Mouse (Mus musculus) gastrocnemius, postnatal 36 days (tissue): ENCODE data around the gene Lamb3. TPM values are rescaled to one million over a fixed set of nuclear protein-coding genes. Genes with fewer than 3 reads are reported as not detected.
"Not testable (repeated sequence)": the region's sequence is repeated elsewhere in the genome, so short reads cannot be mapped to it uniquely, and the experiment has no call there.

Experiments
- DNase-seq, 2 experiments: peaks; one replicate each; pipeline ENCODE4 v3.0.0; 2022
- intact Hi-C: fragments of 180-260 bp; cut with DNase I; formaldehyde crosslinking; loops from one replicate; pipeline ENCODE4 v1.15.1; 2025
- total RNA-seq, 2 experiments: library from RNA; stranded (reverse); gene quantifications; 2 replicates each; pipeline ENCODE4 v1.2.3; 2021

The Lamb3 gene
- total RNA-seq, 2 experiments from 2014 or later, result 1.9 to 2.6 TPM

DNA sequence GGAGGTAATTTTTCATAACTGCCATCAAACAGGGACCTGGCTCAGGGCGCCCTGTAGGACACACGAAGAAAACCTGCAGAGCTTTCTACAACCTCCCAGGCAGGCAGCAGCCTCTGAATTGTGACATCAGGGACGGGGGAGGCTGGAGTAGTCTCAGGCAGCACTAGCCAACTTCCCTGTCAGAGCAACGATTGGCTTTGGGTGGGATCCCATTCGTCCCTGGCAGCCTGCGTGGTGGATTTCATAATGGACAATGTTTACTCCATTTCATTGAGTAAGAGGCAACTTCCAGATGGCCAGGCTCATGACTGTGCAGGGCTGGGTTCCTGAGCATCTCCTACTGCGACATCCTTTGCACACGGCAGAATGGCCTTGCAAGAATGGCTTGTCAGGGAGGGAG is 34.7 kb downstream of the Lamb3 start:
- peak; percentile 86 for DNase-seq
- intact Hi-C loops, result no loop called here

DNA sequence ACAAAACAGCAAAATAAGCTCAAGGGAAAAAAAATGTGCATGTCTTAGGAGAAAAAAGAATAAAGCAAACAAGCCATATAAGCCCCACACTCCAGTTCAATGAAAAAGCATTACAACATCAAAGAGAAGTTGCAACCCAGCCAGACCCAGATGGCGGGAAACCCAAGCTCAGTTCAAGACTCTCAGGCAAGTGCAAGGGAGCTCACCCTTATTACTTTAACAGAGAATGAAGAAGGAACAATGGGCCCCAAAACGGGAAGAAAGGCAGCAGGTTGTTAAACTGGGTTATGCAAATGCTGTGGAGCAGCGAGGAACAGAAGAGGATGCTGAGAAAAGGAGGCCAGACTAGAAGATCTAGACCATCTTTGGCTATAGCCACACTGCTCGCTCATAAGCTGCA is 35.4 kb downstream of the Lamb3 start:
- DNase-seq, result peak in 1 of 2 experiments; percentile 26
- intact Hi-C loops, result no loop called here

DNA sequence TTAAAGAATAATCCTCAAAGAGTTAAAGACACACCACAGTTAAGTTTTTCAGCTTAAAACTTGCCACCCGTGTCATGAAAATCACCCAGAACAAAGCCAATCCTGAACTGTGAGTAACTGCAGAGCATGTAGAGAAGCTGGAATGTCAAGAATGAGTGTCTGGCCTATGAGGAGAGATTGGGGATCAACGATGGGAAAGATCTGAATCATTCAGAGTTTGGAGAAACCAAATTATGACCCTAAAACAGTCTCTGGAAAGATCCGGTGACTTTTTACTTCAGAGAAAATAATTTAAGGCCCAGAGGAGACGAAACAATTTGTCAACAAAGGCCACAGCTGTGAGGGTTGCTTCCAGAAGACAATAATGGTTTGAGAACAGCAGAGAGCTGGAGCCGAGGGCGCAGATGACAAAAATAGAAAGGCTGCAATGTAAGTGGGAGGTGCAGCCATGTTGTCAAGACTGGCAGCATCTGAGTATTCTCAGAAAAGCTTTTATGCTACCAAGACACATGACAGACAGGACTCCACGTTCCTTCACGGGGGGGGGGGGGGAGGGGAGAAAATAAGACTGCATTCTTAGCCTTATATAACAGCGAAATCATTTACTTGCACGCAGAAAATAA is 36.2 kb downstream of the Lamb3 start:
- intact Hi-C loops, result no loop called here

DNA sequence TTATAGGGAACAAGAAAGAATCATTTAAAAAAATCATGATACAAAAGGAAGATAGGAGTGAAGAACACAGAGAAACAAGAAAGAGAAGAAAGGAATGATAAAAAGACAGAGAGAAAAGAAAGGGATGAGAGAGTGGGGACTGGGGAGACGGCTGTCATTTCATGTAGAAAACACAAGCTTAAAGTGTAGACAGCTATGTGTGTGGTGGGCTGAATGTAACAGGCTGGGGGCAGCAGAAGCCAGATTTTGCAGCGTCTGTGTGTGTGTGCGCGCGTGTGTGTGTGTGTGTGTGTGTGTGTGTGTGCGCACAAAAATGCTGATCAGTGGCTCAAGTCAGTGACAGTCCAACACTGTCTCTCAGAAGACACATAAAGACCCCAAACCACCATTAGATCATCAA is 36.7 kb downstream of the Lamb3 start:
- DNase-seq, result no peak
- intact Hi-C loops, result no loop called here

More for the DNA sequence above, 36.2 kb downstream of the Lamb3 start:
- DNase-seq, result no peak

DNA sequence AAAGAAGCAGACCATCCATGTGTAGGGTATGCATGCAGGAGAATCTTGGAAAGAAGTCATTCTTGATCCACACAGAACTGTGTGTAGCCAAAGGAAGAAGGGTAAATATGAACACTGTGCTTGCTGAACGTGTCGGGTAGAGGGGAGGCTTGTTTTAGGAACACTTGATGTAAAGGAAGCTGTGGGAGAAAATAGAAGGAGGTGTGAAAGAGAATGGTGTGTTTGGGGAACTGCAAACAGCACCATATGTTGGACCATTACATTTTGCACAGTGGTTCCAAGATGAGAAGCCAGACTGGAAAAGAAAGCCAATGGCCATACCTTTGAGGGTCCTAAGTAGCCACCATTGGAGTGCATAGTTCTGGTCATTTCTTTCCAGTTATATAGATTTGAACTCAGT is 42.5 kb downstream of the Lamb3 start:
- intact Hi-C loops, result no loop called here
- no peak for DNase-seq

DNA sequence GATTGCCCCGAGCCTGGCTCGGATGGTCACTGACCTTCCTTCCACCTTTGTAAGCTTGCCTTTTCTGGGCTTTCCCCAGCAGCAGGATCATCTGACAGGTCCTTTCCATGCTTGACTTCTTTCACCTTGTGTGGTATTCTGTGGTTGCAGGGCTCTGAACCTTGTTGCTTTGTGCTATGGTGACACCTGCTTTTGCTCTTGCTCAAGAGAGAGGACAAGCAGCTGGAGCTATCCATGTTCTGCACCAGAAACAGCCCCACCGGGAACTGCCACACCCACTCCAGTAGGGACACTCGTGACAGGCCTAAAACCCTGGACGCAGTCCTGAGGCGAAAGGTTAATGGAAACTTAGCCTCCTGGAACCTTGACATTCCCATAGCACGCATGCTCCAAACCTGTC is 43.9 kb downstream of the Lamb3 start:
- intact Hi-C loops, result no loop called here
- DNase-seq, result no peak

DNA sequence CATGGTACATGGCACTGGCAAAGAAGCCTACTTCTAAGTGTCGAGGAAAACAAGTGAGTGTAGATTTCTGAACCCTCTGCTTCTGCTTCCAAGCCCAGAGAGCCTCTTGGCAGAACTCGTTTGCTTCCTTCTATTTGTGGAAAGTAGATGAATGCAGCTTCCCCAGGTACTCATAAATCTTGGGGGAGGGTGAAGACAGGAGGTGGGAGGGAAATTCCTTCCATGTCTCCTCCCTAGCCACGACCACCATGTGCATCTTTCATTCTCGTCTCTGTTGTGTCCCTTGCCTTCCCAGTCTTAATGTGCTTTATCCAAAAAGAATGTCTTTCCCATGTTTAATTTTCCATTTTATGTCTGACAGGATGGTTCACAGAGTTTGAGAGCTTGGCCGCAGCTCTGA is 45.1 kb downstream of the Lamb3 start:
- DNase-seq, result no peak
- intact Hi-C loops, result no loop called here

DNA sequence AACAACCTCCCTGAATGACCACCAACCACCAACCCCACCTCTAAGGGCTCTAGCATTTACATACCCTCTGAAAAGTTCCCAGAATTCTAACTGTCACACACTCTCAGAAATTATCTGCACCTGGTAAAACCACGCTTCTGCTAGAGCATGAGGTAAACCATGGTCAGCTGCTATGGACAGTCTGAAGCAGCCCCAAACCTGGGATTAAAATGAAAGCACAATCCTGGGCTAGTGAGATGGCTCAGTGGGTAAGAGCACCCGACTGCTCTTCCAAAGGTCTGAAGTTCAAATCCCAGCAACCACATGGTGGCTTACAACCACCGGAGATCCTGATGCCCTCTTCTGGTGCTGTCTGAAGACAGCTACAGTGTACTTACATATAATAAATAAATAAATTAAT is 46.4 kb downstream of the Lamb3 start:
- intact Hi-C loops, DNase-seq: not testable (repeated sequence)

DNA sequence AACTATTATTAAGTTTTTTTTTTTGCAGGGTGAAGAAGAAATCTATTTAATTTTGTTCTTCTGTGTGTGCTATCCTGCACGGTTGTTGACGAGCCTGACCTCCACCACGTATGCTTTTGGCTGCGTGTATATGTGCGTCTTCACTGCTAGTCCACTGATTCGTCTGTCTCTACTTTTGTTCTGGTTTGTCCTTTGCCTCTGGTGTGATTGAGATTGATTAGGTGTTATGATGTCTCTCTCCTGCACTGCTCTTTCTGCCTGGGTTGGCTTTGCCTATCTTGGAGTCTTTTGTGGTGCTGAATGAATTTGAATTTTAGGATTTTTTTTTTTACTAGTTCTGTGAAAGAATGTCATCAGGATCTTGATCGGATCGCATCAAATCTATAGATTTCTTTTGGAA is 47.5 kb downstream of the Lamb3 start:
- no peak for DNase-seq
- intact Hi-C loops, result loop anchor here (1.0 to 5.0 kb wide), 2 partner anchors 69 to 107 kb away; no protein-coding TSS in a partner anchor

DNA sequence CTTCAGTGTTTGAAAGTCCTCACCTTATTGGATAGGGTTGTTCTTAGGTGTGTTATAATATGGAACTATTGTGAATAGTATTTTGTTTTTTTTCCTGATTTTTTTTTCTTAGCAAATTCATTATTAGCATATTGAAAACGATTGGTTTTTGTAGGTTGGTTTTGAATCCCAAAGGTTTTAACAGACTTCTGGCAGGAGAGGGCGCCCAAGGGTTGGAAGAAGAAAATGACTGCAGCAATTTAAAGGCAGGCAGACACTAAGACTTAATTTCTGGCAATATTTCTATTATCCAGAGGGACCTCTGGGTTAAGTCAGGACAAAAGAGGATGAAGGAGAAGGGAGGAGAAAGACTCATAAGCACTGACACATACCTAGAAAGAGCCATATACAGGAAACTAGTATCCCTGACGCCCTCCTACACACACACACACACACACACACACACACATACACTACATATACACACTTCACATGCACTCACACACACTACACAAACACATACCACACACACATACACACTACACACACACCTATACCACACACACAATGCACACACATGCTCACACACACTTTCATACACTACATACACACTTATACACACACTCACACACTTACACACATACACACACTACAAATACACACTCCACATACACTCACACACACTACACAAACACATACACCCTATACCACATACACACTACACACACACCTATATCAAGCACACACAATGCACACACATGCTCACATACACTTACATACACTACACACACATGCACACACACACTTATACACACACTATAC is 48.2 kb downstream of the Lamb3 start:
- peak; percentile 47 to 76 for DNase-seq
- intact Hi-C loops, result loop anchor here (1.0 to 5.0 kb wide), 2 partner anchors 69 to 107 kb away; no protein-coding TSS in a partner anchor

DNA sequence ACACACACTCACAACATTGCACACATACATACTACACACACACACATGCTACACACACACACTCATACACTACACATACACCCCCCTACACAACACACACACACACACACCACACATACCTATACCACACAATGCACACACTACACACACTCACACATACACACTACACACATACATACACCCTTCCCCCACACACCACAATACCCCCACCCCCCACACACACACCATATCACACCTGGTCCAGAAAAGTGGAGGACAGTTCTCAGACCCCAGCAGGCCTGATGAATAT is 48.7 kb downstream of the Lamb3 start:
- no peak for DNase-seq
- intact Hi-C loops, result loop anchor here (5.0 kb wide), 1 partner anchor 106 kb away; no protein-coding TSS in a partner anchor

DNA sequence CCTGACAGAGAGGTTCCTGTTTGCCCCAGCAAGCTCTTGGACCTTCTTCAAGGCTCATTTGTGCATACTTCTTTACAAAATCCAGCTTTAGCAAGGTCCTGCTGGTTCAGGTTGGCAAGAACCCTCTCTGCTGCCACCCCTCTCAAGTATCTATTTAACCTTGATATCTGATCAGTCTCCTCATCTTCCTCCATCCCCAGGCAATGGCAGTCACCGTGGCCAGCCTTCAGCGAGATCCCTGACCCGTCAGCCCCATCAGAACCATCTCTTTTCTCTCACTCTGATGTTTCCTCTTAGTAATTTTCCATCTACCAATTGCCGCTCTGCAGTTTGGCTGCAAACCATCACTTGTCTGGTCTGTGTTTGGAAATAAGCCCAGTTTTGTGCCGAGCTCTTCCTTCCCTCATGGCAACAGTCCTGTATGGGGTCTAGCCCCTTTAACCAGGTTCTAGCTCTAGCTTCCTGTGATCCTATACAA is 49.2 kb downstream of the Lamb3 start:
- intact Hi-C loops, result loop anchor here (5.0 kb wide), 1 partner anchor 106 kb away; no protein-coding TSS in a partner anchor
- DNase-seq, result no peak

DNA sequence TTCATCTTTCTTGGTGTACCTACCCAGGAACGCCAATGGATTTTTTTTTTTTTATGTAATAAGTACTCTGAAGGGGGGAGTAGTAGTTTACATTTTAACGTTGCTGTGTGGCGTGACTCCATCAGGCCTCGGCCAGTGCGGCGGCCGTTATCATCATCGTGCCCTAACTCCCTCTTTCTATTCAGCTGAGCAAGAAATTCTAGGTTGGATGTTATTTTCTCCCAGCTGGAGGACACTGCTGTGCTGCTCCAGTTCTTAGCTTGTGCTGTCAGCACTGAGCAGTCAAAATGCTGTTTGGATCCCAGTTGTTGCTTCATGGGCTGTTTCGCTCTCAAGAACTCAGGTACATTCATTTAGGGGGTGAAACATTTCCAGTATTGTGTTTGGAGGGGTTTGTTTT is 52.1 kb downstream of the Lamb3 start:
- DNase-seq, result no peak
- intact Hi-C loops, result loop anchor here (5.0 kb wide), 1 partner anchor 103 kb away; no protein-coding TSS in a partner anchor

DNA sequence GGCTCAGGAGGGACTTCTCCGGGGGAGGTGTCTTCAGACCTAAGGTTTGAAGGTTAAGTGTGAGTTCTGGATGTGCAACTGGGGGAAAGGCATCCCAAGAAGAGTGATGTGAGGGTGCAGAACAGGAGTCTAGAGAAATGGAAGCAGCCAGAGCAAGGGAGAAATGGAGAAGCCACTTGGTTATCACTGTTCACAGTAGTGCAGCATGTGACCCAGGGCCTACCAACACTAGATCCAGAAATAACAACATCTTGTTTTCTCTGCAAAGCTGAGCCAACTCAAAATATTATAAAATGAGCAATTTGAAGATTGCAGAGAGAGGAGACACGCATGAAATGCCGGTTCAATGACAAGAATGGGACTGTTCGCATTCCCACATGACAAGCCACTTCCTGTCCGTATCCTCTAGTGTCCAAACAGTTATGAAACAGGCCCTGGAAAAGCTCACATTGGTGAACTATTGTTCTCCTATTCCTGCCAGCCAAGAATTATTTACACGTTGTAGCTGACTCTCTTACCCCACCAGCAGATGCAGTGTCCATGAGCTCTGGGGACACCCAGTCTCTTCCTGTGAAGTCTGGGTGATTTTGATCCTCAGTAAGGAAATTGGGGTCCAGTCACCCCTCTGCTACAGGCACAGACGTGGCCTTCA is 54.5 kb downstream of the Lamb3 start:
- intact Hi-C loops, result no loop called here
- no peak for DNase-seq

DNA sequence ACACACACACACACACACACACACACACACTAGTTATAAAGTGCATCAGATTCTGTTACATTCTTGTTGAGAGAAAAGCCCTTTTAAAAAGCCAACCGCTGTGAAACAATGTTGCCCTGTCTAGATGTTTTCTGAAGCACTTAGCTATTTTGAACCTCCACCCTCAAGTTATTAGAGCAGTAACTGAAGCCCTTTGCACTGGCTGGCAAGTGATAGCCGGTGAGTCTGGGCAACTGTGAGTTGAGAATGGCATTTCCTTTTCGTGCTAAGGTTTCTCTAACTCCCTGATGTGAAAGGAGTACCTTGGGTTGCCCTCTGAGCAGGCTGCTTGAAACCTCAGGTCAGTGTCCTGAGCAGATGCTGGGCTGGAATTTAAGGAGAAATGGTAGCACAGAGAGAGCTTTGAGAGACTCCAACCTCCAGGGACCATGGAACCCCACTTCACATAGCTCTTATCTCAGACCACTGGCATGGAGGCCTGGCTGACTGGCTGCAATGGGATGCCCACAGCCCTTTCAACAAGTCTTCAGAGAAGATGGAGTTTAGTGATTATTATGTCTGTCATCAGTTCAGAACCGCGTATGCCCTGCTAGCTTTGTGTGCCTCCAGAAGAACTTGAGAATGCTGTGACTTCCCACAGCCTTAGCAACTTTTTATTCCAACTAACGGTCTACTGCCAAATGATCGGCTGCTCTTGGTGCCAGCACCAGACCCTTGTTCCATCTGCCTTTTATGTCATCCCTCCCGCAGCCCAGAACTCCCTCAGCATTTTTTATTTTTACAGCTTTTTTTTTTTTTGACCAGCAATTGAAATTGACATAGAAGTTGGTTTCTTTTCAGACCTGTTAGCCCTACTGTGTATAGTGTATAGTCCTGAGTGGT is 55.8 kb downstream of the Lamb3 start:
- no peak for DNase-seq
- intact Hi-C loops, result no loop called here

DNA sequence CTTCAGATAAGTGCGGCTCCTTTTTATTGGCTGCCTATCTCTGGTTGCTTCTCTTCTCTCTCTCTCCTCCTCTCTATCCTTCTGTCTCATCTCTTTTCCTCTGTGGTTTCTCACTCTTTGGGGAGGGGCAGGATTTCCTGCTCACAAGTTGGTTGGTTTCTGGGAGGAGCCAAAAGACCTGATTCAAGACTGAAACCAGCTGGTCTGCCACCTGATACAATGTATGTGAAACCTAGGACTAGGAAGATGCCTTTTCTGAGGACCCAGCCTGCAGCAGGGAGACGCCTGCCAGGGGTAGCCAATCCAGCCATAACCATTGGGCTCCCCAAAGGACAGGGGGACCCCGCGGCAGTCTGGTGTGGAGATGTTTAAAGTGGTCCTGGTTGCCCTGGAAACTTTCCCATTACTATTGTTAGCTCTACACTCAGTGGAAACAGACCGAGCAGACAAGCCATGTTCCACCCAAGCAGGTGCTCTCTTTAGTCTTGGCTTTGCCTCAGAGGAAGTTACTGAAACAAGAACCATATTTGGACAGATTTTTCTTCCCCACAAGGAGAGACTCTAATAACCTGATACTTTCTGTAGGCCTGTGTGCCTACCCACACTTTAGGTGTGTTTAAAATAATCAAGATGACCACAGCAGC is 56.6 kb downstream of the Lamb3 start, which contains the start of gene Hsd11b1:
TSS of gene Hsd11b1 (minus strand) at position 121 of the 644 bp plus-strand sequence.
- intact Hi-C loops, result no loop called here
- no peak for DNase-seq

DNA sequence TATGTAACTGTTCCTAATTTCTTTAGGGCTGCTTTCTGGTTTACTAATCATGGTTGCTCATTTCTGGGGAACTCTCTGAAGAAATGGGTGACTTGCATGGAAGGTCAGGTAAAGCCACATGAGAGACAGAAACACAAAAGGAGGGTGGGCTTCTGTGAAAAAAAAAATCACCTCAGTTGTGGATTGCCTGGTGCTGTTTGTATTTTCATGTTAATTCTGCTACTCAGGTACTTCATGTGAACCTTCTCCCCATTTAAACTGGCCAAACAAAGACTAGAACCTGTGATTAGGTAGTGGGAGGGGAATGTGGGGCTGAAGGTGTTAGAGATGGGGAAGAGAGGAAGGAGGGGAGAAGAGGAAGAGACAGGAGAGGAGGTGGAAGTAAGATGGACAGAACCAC is 58.2 kb downstream of the Lamb3 start:
- DNase-seq, result no peak
- intact Hi-C loops, result no loop called here

DNA sequence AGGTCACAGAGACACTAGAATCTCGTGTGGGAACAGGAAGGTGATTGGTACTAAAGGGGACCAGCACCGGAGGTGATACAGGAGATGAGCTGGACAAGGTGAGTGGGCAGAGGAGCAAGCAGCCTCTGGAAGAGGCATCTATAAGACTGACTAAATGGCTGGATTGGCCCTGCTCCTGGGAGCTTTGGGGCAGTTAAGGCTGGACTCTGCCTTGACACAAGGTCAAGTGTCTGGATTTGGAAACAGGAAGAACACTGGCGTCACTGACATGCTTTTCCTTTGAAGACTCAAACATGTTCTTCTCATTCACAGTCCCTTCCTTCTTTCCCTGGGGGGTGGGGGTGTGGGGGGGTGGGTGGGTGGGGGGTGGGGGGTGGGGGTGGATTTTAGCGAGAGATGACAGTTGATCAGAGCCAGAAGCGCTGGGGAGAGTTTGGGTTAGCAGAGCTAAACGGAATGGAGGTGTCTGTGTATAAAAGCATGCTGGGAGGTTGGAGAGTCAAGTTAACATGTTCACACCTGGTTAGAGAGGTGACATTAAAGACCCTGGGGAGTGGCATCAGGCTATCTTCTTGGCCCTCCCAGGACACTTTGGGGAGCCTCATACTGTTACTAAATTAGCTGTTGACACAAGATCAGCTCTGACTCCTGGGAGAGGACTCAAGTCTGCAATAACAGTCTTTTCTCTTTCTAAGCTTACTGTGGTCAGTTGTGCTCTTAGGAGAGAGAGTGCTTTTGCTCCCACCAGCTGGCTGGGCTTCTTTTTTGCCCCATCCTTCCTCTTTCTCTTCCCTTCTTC is 63.7 kb downstream of the Lamb3 start:
- no peak for DNase-seq
- intact Hi-C loops, result no loop called here
